Mouse (Mus musculus) heart, embryonic 14.5 days (tissue): Measurements from ENCODE around the gene Cck. TPM values are rescaled to one million over a fixed set of nuclear protein-coding genes. Genes with fewer than 3 reads are reported as not detected.

Experiments used
- ATAC-seq: fragments of 200-750 bp; cut with Nextera tagmentation; 2 replicates; pipeline ENCODE4 v1.8.0; 2017; ENCODE audit warnings: low read depth, moderate TSS enrichment; ENCODE audit not compliant: insufficient number of reproducible peaks, insufficient read depth, low FRiP score
- H3K27ac ChIP-seq, 2 experiments: fragments of 200-500 bp in 1 of 2; fragments of 300-500 bp in 1 of 2; sonication (generic) in 1 of 2; replicated peaks in 1 of 2; 2 replicates each; pipeline ENCODE4 v1.5.1; 2012 to 2014; ENCODE audit warnings: low read depth in 2 of 2, low read length in 2 of 2, control low read depth in 1 of 2, mild to moderate bottlenecking in 1 of 2, mixed read lengths in 1 of 2; ENCODE audit not compliant: control insufficient read depth in 1 of 2, insufficient read depth in 1 of 2
- H3K27me3 ChIP-seq: fragments of 300-500 bp; sonication (generic); 2 replicates; pipeline ENCODE4 v1.6.1; 2014; ENCODE audit warnings: mild to moderate bottlenecking, low read length, control low read depth; ENCODE audit not compliant: control insufficient read depth, insufficient read depth
- H3K36me3 ChIP-seq: fragments of 300-500 bp; sonication (generic); 2 replicates; pipeline ENCODE4 v1.6.1; 2014; ENCODE audit warnings: mild to moderate bottlenecking, control low read depth, low read length, mixed read lengths; ENCODE audit not compliant: control insufficient read depth, insufficient read depth
- H3K4me1 ChIP-seq, 2 experiments: fragments of 200-500 bp in 1 of 2; fragments of 300-500 bp in 1 of 2; sonication (generic) in 1 of 2; 2 replicates each; pipeline ENCODE4 v1.6.1; 2012 to 2014; ENCODE audit warnings: low read length in 2 of 2, control low read depth in 1 of 2, mixed read lengths in 1 of 2; ENCODE audit not compliant: control insufficient read depth in 2 of 2, insufficient read depth in 2 of 2
- H3K4me2 ChIP-seq: fragments of 300-500 bp; sonication (generic); 2 replicates; pipeline ENCODE4 v1.6.1; 2014; ENCODE audit warnings: mild to moderate bottlenecking, low read length
- H3K4me3 ChIP-seq, 2 experiments: fragments of 200-500 bp in 1 of 2; fragments of 300-500 bp in 1 of 2; sonication (generic) in 1 of 2; 2 replicates each; pipeline ENCODE4 v1.5.1; 2012 to 2014; ENCODE audit warnings: low read length in 2 of 2, mild to moderate bottlenecking in 2 of 2, control low read depth in 1 of 2, low read depth in 1 of 2, moderate library complexity in 1 of 2; ENCODE audit not compliant: control insufficient read depth in 1 of 2, insufficient read depth in 1 of 2
- H3K9ac ChIP-seq: fragments of 300-500 bp; sonication (generic); 2 replicates; pipeline ENCODE4 v1.6.1; 2014; ENCODE audit warnings: mild to moderate bottlenecking, low read length
- H3K9me3 ChIP-seq: fragments of 300-500 bp; sonication (generic); 2 replicates; pipeline ENCODE4 v1.6.1; 2016; ENCODE audit warnings: low read length, control low read depth; ENCODE audit not compliant: control insufficient read depth
- WGBS: fragments of 180-500 bp; shearing (Covaris S2); extraction: QIAGEN DNeasy Blood & Tissue Kit; methylation state at CpG from one replicate; pipeline ENCODE4 v1.1.7; 2014; 5-methylcytosine and 5-hydroxymethylcytosine counted together
- polyA plus RNA-seq: library from polyadenylated mRNA; unstranded; fragments of >200 nt; fragmentation: Nextera tagmentation; extraction: Ambion mirVana; gene quantifications from 2 replicates; pipeline ENCODE4 v1.2.1, GENCODE M21; 2014

Gene Cck
- 0.72 TPM in 1 of 2 replicates, not detected in the other for polyA plus RNA-seq

DNA sequence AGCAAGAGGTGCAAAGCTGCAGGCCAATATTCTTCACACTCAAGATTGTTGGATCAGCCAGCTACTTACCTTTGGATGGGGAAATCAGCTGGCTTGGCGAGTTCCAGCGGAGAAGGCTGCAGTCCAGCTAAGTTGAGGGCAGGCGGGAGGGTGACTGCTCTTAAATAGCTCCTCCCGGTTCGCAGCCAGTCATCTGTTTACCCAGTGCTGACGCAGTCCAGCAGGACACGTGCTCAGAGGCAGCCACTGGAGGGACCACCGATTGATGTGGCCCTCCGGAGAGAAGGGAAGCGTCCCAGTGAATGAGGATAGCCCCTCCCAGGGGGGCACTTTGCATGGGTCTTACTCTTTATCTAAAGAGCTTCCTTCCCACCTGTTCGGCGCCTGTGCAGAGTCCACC lies at the start of gene Cck:
Gene Cck, minus strand, starts transcription at position 166 of the 400 bp plus-strand sequence.
- Histone ChIP-seq H3K4me3 (peak within 1 kb of the TSS; percentile 15 to 24; a peak in 3 of 4 replicates), H3K36me3 (no peaks in the 10 kb centered on the region), H3K4me2 (peak within 1 kb of the TSS; percentile 54), H3K27ac (no peak within 1 kb of the TSS), H3K9ac (no peak within 1 kb of the TSS), H3K9me3 (no peaks in the 10 kb centered on the region), H3K4me1 (peaks cover 3% of the 10 kb centered on the region in 2 experiments; a peak in 2 of 4 replicates), H3K27me3 (peaks cover 62% of the 10 kb centered on the region)
- no peak; the same call in 1 of the 2 replicates for ATAC-seq
- 1% methylated on average over 12 of the region's 12 CpGs for WGBS

GRCm38 (mm10) chr9:121541530-121541929 lies 46.0 kb upstream of the Cck start:
- Histone ChIP-seq H3K9ac (no peak overlapping the region), H3K27me3 (no peaks in the 10 kb centered on the region), H3K4me1 (no peaks in the 10 kb centered on the region), H3K4me3 (no peak overlapping the region), H3K4me2 (no peak overlapping the region), H3K36me3 (no peaks in the 10 kb centered on the region), H3K9me3 (peaks cover 7% of the 10 kb centered on the region), H3K27ac (no peak overlapping the region)
- ATAC-seq: no peak

GRCm38 (mm10) chr9:121532626-121533025 lies 37.1 kb upstream of the Cck start:
- no peak overlapping the region for H3K4me2 ChIP-seq
- no peaks in the 10 kb centered on the region for H3K36me3 ChIP-seq
- 93% methylated on average over 9 of the region's 9 CpGs for WGBS

GRCm38 (mm10) chr9:121528605-121529357 lies 33.3 kb upstream of the Cck start:
- ATAC-seq: no peak
- Histone ChIP-seq H3K9me3 (peaks cover 10% of the 10 kb centered on the region; the same call in 1 of the 2 replicates), H3K4me3 (no peak overlapping the region), H3K9ac (no peak overlapping the region), H3K4me1 (no peaks in the 10 kb centered on the region), H3K4me2 (no peak overlapping the region), H3K36me3 (no peaks in the 10 kb centered on the region), H3K27me3 (no peaks in the 10 kb centered on the region), H3K27ac (no peak overlapping the region)
- WGBS: 63% methylated on average over 8 of the region's 8 CpGs

More at GRCm38 (mm10) chr9:121532626-121533025, 37.1 kb upstream of the Cck start:
- H3K4me3 ChIP-seq: no peak overlapping the region
- no peak overlapping the region for H3K27ac ChIP-seq
- H3K9ac ChIP-seq: no peak overlapping the region
- no peak for ATAC-seq
- peaks cover 14% of the 10 kb centered on the region for H3K9me3 ChIP-seq
- no peaks in the 10 kb centered on the region for H3K27me3 ChIP-seq
- H3K4me1 ChIP-seq: no peaks in the 10 kb centered on the region

DNA sequence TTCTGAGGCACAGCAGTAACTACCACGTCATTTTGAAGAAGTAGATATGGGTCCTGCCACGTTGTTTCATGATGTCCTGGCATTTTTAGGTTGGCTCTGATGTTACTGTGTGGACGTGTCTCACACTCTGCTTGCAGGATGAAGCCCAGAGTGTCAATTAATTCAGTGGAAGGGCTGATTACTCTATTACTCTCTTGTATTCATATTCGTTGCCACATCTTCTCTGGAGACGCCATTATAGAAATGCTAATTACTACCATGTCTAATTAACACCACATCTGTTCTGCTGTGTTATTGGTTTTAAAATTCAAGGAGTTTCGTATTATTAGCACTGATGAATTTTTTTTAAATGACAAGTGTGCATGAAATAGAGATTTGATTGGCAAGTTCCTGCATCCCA lies 30.7 kb upstream of the Cck start:
- Histone ChIP-seq H3K27me3 (no peaks in the 10 kb centered on the region), H3K36me3 (no peaks in the 10 kb centered on the region), H3K9me3 (peaks cover 10% of the 10 kb centered on the region; the same call in 1 of the 2 replicates), H3K4me3 (no peak overlapping the region), H3K4me1 (no peaks in the 10 kb centered on the region), H3K9ac (no peak overlapping the region), H3K27ac (no peak overlapping the region), H3K4me2 (no peak overlapping the region)
- WGBS: 77% methylated on average over 6 of the region's 6 CpGs
- ATAC-seq: no peak

- H3K4me2 ChIP-seq: no peak overlapping the region
- no peak overlapping the region for H3K4me3 ChIP-seq
- H3K36me3 ChIP-seq: no peaks in the 10 kb centered on the region
- H3K9ac ChIP-seq: no peak overlapping the region
- no peak overlapping the region for H3K27ac ChIP-seq
- H3K4me1 ChIP-seq: no peaks in the 10 kb centered on the region; a peak in 1 of 4 replicates
- 50% methylated on average over 5 of the region's 5 CpGs for WGBS
- ATAC-seq: no peak
- H3K9me3 ChIP-seq: no peaks in the 10 kb centered on the region
- H3K27me3 ChIP-seq: no peaks in the 10 kb centered on the region
These were observed 24.6 kb upstream of the Cck start for GRCm38 (mm10) chr9:121520047-121520446.

DNA sequence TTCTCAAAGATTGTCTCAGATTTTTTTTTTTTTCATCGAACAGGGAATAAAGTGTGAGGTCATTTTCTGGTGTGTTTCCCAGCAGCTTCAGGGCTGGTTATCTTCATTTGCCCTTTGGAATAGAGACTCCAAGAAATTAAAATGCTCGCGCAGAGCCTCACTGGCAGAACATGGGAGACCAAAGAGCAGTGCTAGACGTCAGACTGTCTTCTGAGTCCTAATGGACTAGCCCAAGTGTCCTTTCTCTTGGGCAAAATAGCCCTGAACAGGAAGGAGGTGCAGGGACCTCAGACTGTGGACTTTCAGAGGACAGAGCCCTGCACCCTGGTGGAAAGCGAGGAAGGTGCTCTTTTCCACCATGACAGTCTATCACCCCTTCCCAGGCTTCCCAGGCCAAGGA lies 19.0 kb upstream of the Cck start:
- Histone ChIP-seq H3K27me3 (no peaks in the 10 kb centered on the region), H3K4me2 (no peak overlapping the region), H3K4me1 (no peaks in the 10 kb centered on the region), H3K9me3 (no peaks in the 10 kb centered on the region), H3K9ac (no peak overlapping the region), H3K27ac (no peak overlapping the region), H3K4me3 (no peak overlapping the region), H3K36me3 (no peaks in the 10 kb centered on the region)
- ATAC-seq: no peak
- 76% methylated on average over 5 of the region's 5 CpGs for WGBS

DNA sequence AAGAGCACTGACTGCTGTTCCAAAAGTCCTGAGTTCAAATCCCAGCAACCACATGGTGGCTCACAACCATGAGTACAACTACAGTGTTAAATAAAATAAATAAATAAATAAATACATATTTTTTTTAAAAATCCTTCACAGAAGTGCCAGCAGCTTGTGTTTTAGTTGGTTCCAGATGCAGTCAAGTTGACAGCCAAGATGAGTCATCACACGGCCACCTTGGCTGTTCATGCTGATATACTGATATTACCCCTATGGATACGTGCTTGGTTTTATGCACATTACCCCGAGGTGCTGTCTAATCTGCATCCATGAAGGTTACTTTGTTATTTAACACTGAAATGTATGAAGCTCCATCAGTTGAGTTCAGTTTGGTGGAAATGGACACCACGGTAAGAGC lies 16.4 kb upstream of the Cck start:
- no peak for ATAC-seq
- no peak overlapping the region for H3K27ac ChIP-seq
- no peak overlapping the region for H3K4me2 ChIP-seq
- H3K27me3 ChIP-seq: no peaks in the 10 kb centered on the region
- no peak overlapping the region for H3K4me3 ChIP-seq
- H3K9ac ChIP-seq: no peak overlapping the region
- H3K9me3 ChIP-seq: no peaks in the 10 kb centered on the region
- no peaks in the 10 kb centered on the region for H3K4me1 ChIP-seq
- 77% methylated on average over 4 of the region's 4 CpGs for WGBS
- H3K36me3 ChIP-seq: no peaks in the 10 kb centered on the region
